Mouse (Mus musculus) cortical plate, adult 2 months (tissue): ENCODE results near the gene Npy4r. TPM values are rescaled to one million over a fixed set of nuclear protein-coding genes. Genes with fewer than 3 reads are reported as not detected.

Experiments used
- H3K27ac ChIP-seq: fragments of 200-500 bp; 2 replicates; pipeline ENCODE4 v1.5.1; 2012; ENCODE audit warnings: low read length, control low read depth, inconsistent platforms; ENCODE audit not compliant: insufficient read depth
- H3K4me1 ChIP-seq: fragments of 200-500 bp; 2 replicates; pipeline ENCODE4 v1.6.1; 2011; ENCODE audit warnings: low read length; ENCODE audit not compliant: control insufficient read depth, insufficient read depth
- H3K4me3 ChIP-seq: fragments of 200-500 bp; 2 replicates; pipeline ENCODE4 v1.5.1; 2011; ENCODE audit warnings: mild to moderate bottlenecking, low read length, control low read depth; ENCODE audit not compliant: insufficient read depth
- CTCF ChIP-seq: fragments of 200-500 bp; IDR thresholded peaks from 2 replicates; pipeline ENCODE4 v1.5.1; 2011; ENCODE audit warnings: mild to moderate bottlenecking, control low read depth, low read length; ENCODE audit not compliant: insufficient read depth; ENCODE audit errors: extremely low read depth
- POLR2A ChIP-seq: fragments of 200-500 bp; IDR thresholded peaks from 2 replicates; pipeline ENCODE4 v1.6.1; 2011; ENCODE audit warnings: mild to moderate bottlenecking, low read length, control low read depth; ENCODE audit not compliant: insufficient read depth; ENCODE audit errors: extremely low read depth
- polyA plus RNA-seq: library from polyadenylated mRNA; depleted of rRNA; stranded (reverse); fragments of >200 nt; gene quantifications from 2 replicates; pipeline ENCODE4 v1.2.3, GENCODE M21; 2012; rRNA removed

The Npy4r gene
- polyA plus RNA-seq, 1 experiment = not detected

- TF ChIP-seq CTCF (no peak), POLR2A (no peak)
- no peak overlapping the region for H3K27ac ChIP-seq
- H3K4me3 ChIP-seq = no peak overlapping the region
- H3K4me1 ChIP-seq = no peaks in the 10 kb centered on the region
These were observed 32.0 kb downstream of the Npy4r start for GRCm38 (mm10) chr14:34120016-34120910.

GRCm38 (mm10) chr14:34119046-34119723 is 33.1 kb downstream of the Npy4r start:
- H3K4me3 ChIP-seq = no peak overlapping the region
- H3K4me1 ChIP-seq = no peaks in the 10 kb centered on the region
- no peak overlapping the region for H3K27ac ChIP-seq
- TF ChIP-seq POLR2A = no peak
- TF ChIP-seq CTCF = no peak

GRCm38 (mm10) chr14:34114311-34114710 is 38.0 kb downstream of the Npy4r start:
- Histone ChIP-seq H3K4me1 (no peaks in the 10 kb centered on the region), H3K4me3 (no peak overlapping the region), H3K27ac (no peak overlapping the region)
- no peak for TF ChIP-seq POLR2A
- no peak for TF ChIP-seq CTCF

GRCm38 (mm10) chr14:34107594-34107993 is 44.7 kb downstream of the Npy4r start:
- Histone ChIP-seq H3K27ac (no peak overlapping the region), H3K4me3 (no peak overlapping the region), H3K4me1 (no peaks in the 10 kb centered on the region)
- no peak for TF ChIP-seq CTCF
- no peak for TF ChIP-seq POLR2A

GRCm38 (mm10) chr14:34106389-34107062 is 45.8 kb downstream of the Npy4r start:
- 0 out of 2 replicates have a peak, but pooled peaks have one; percentile 33 for TF ChIP-seq CTCF
- TF ChIP-seq POLR2A = no peak
- H3K27ac ChIP-seq = no peak overlapping the region
- no peaks in the 10 kb centered on the region for H3K4me1 ChIP-seq
- no peak overlapping the region for H3K4me3 ChIP-seq

GRCm38 (mm10) chr14:34104892-34105291 is 47.4 kb downstream of the Npy4r start:
- no peak overlapping the region for H3K4me3 ChIP-seq
- H3K4me1 ChIP-seq = no peaks in the 10 kb centered on the region
- TF ChIP-seq CTCF (peak; percentile 55), POLR2A (no peak)
- no peak overlapping the region for H3K27ac ChIP-seq

GRCm38 (mm10) chr14:34103855-34104254 is 48.4 kb downstream of the Npy4r start:
- TF ChIP-seq POLR2A = no peak
- no peak for TF ChIP-seq CTCF
- no peak overlapping the region for H3K27ac ChIP-seq
- no peaks in the 10 kb centered on the region for H3K4me1 ChIP-seq
- H3K4me3 ChIP-seq = no peak overlapping the region

- Histone ChIP-seq H3K27ac (no peak within 1 kb of the TSS), H3K4me3 (no peak within 1 kb of the TSS), H3K4me1 (no peaks in the 10 kb centered on the region)
- TF ChIP-seq CTCF = no peak
- TF ChIP-seq POLR2A = no peak
These were observed 49.7 kb downstream of the Npy4r start, which contains the start of gene A630023A22Rik for GRCm38 (mm10) chr14:34102601-34103000. TSS of gene A630023A22Rik (minus strand) at chr14:34102754.

- Histone ChIP-seq H3K4me1 (no peaks in the 10 kb centered on the region), H3K4me3 (no peak overlapping the region), H3K27ac (no peak overlapping the region)
- TF ChIP-seq CTCF (no peak), POLR2A (no peak)
These were observed 56.1 kb downstream of the Npy4r start for GRCm38 (mm10) chr14:34096161-34096560.

Other genes with a start within 250 kb of the Npy4r start
- 3.8 and 4.2 TPM in 2 replicates for gene Gdf10, start 228.9 kb downstream of the Npy4r start, polyA plus RNA-seq
- gene Gdf2, start 211.4 kb downstream of the Npy4r start, polyA plus RNA-seq = not detected in 2 replicates
- gene Rbp3, start 198.5 kb downstream of the Npy4r start, polyA plus RNA-seq = not detected in 2 replicates
- gene Zfp488, start 173.7 kb downstream of the Npy4r start, polyA plus RNA-seq = 3.1 and 3.4 TPM in 2 replicates
- not detected in 2 replicates for gene Gm30083, start 137.3 kb downstream of the Npy4r start, polyA plus RNA-seq
- not detected in 2 replicates for gene Gm5460, start 135.7 kb downstream of the Npy4r start, polyA plus RNA-seq
- not detected in 2 replicates for gene Antxrl, start 99.8 kb downstream of the Npy4r start, polyA plus RNA-seq
- gene Anxa8, start 66.5 kb downstream of the Npy4r start, polyA plus RNA-seq = 0.44 and 0.86 TPM in 2 replicates
- gene A630023A22Rik, start 49.7 kb downstream of the Npy4r start, polyA plus RNA-seq = not detected in 2 replicates
- gene Gprin2, start 49.2 kb upstream of the Npy4r start, polyA plus RNA-seq = 0.44 and 0.51 TPM in 2 replicates
- 1.2 TPM in 2 replicates for gene Syt15, start 67.1 kb upstream of the Npy4r start, polyA plus RNA-seq
- gene Shld2, start 158.0 kb upstream of the Npy4r start, polyA plus RNA-seq = 4.1 and 4.6 TPM in 2 replicates
- 174 and 177 TPM in 2 replicates for gene Glud1, start 158.2 kb upstream of the Npy4r start, polyA plus RNA-seq
- not detected in 2 replicates for gene Fam25c, start 202.9 kb upstream of the Npy4r start, polyA plus RNA-seq
- 6.1 and 9.1 TPM in 2 replicates for gene Sncg, start 222.3 kb upstream of the Npy4r start, polyA plus RNA-seq
- 3.2 and 3.4 TPM in 2 replicates for gene Mmrn2, start 223.0 kb upstream of the Npy4r start, polyA plus RNA-seq